Comparison of ENCODE assay signal across 24 mouse cellular contexts in genomic region chr6:113599833-113600232, GRCm38 (mm10). TPM values are rescaled to one million over a fixed set of nuclear protein-coding genes. Genes with fewer than 3 reads are reported as not detected.
A peak's percentile ranks its signal among the peaks of the same experiment; 100 is the strongest.
DNase-seq lines count a peak whose midpoint lies in the region; ATAC-seq and TF ChIP-seq lines count a peak whose summit lies in the region.
"Had no signal": no experiment of that assay in that cellular context is flagged by ENCODE, and none has a peak within 500 bp of the region (broad histone marks: within the 10 kb centered on the region; RNA-seq: fewer than 3 reads in every experiment).

No protein-coding gene starts in this region.

- TF ChIP-seq CTCF in testis, adult 2 months (IDR thresholded peaks at IDR 0.05; ENCODE audit: control insufficient read depth, insufficient read depth, insufficient replicate concordance, low read depth, low read length): no peak

- no peak overlapping the region for H3K4me3 ChIP-seq in forebrain, embryonic 10.5 days
- no peak overlapping the region for H3K4me3 ChIP-seq in forebrain, embryonic 12.5 days (replicated peaks)
- H3K4me3 ChIP-seq in testis, adult 2 months (ENCODE audit: control insufficient read depth, low read depth, low read length): peak overlapping the region; percentile 84
- H3K4me3 ChIP-seq: heart, embryonic 12.5 days; left cerebral cortex, adult 2 months; limb, embryonic 12.5 days; liver, embryonic 15.5 days; megakaryocyte, embryonic 14.5 days; midbrain, embryonic 15.5 days had no signal

- no peak overlapping the region for H3K9ac ChIP-seq in forebrain, embryonic 12.5 days
- H3K9ac ChIP-seq: heart, embryonic 12.5 days; liver, embryonic 15.5 days; midbrain, embryonic 15.5 days had no signal

- H3K4me2 ChIP-seq in forebrain, embryonic 12.5 days: no peak overlapping the region
- H3K4me2 ChIP-seq: heart, embryonic 12.5 days; liver, embryonic 15.5 days; midbrain, embryonic 15.5 days had no signal

- H3K4me1 ChIP-seq in forebrain, embryonic 10.5 days: peaks cover 10% of the 10 kb centered on the region
- peaks cover 8% of the 10 kb centered on the region for H3K4me1 ChIP-seq in forebrain, embryonic 12.5 days
- H3K4me1 ChIP-seq in testis, adult 2 months (ENCODE audit: control insufficient read depth, insufficient read depth, low read length): peaks cover 5% of the 10 kb centered on the region
- H3K4me1 ChIP-seq: heart, embryonic 12.5 days; midbrain, embryonic 15.5 days had no signal

- H3K36me3 ChIP-seq in forebrain, embryonic 10.5 days (replicated peaks): peaks cover 21% of the 10 kb centered on the region
- 0 out of 2 replicates have a peak, but pooled peaks cover 2% of the 10 kb centered on the region for H3K36me3 ChIP-seq in forebrain, embryonic 12.5 days (replicated peaks)
- peaks cover 6% of the 10 kb centered on the region for H3K36me3 ChIP-seq in testis, adult 2 months (ENCODE audit: control insufficient read depth, insufficient read depth, low read length)
- H3K36me3 ChIP-seq: midbrain, embryonic 15.5 days had no signal

- no peaks in the 10 kb centered on the region for H3K27me3 ChIP-seq in forebrain, embryonic 10.5 days (ENCODE audit: poor library complexity, severe bottlenecking)
- H3K27me3 ChIP-seq in forebrain, embryonic 12.5 days: no peaks in the 10 kb centered on the region
- no peaks in the 10 kb centered on the region for H3K27me3 ChIP-seq in testis, adult 2 months (ENCODE audit: control insufficient read depth, insufficient read depth, low read length)
- H3K27me3 ChIP-seq: heart, embryonic 12.5 days; limb, embryonic 12.5 days; liver, embryonic 15.5 days; megakaryocyte, embryonic 14.5 days; midbrain, embryonic 15.5 days had no signal

- 0 out of 2 replicates have a peak overlapping the region, but pooled peaks have one; percentile 76 for H3K27ac ChIP-seq in forebrain, embryonic 10.5 days
- H3K27ac ChIP-seq in forebrain, embryonic 12.5 days: no peak overlapping the region
- peak overlapping the region; percentile 83 for H3K27ac ChIP-seq in testis, adult 2 months (ENCODE audit: control insufficient read depth, insufficient read depth, low read depth, low read length)
- H3K27ac ChIP-seq: left cerebral cortex, adult 2 months; limb, embryonic 12.5 days; liver, embryonic 15.5 days; midbrain, embryonic 15.5 days had no signal

- no peak for ATAC-seq in forebrain, embryonic 12.5 days (ENCODE audit: low FRiP score)
- no peak for ATAC-seq in inflammation-experienced regulatory T-cells, adult 6 months
- ATAC-seq: forebrain, embryonic 14.5 days; hindbrain, embryonic 16.5 days; lung, postnatal 0 days; midbrain, embryonic 15.5 days had no signal

- no peak for TF ChIP-seq POLR2A in testis, adult 2 months (IDR thresholded peaks at IDR 0.05; ENCODE audit: control insufficient read depth, low read depth, low read length)

- 81% methylated on average over 5 of the region's 5 CpGs for WGBS in forebrain, embryonic 10.5 days
- 81% methylated on average over 5 of the region's 5 CpGs for WGBS in forebrain, embryonic 12.5 days

- H3K9me3 ChIP-seq in forebrain, embryonic 10.5 days: no peaks in the 10 kb centered on the region
- H3K9me3 ChIP-seq in forebrain, embryonic 12.5 days: no peaks in the 10 kb centered on the region
- H3K9me3 ChIP-seq: heart, embryonic 12.5 days; limb, embryonic 12.5 days; liver, embryonic 15.5 days; megakaryocyte, embryonic 14.5 days; midbrain, embryonic 15.5 days had no signal

- no peak for DNase-seq in forebrain, embryonic 10.5 days (ENCODE audit: extremely low spot score, low spot score)
- peak; percentile 60 for DNase-seq in ovary, adult 18-20 months (ENCODE audit: low spot score)
- DNase-seq in ovary, postnatal 14 days (ENCODE audit: low spot score): no peak
- peak; percentile 87 for DNase-seq in adrenal gland, adult 8-10 months
- DNase-seq in left cerebral cortex, adult 18-20 months (ENCODE audit: low spot score in 2 of 2): no peak
- DNase-seq: cerebellum, adult 9-10 months; kidney, adult 11 months; right cerebral cortex, postnatal 14 days; thymus, adult 2 months had no signal

RNA-seq across cellular contexts. Expression of gene Fancd2os, which starts 0.7 kb away (rescaled TPM):
- polyA plus RNA-seq in forebrain, embryonic 10.5 days (2016; fragmentation: Nextera tagmentation; extraction: Ambion mirVana): not detected in 2 replicates
- polyA plus RNA-seq in forebrain, embryonic 12.5 days (2016; fragmentation: Nextera tagmentation; extraction: Ambion mirVana): 0.28 and 0.35 TPM in 2 replicates
- total RNA-seq in adrenal gland, adult 8-10 months (2022): under 1 TPM in 1 of 4 experiments, not detected in 3; 0.35 TPM
- polyA plus RNA-seq in testis, adult 2 months (2012; rRNA removed): 23.8 and 29.9 TPM in 2 replicates
- not detected for total RNA-seq in left cerebral cortex, adult 18-20 months (2021)
- polyA plus RNA-seq in inflammation-experienced regulatory T-cells, adult 6 months (2017; shearing (Covaris generic)): not detected
- total RNA-seq: granulocyte monocyte progenitor cell, adult 5-6 weeks; heart, postnatal 25 days; left cerebral cortex, adult 2 months had no signal
- polyA plus RNA-seq: forebrain, embryonic 14.5 days; heart, embryonic 12.5 days; limb, embryonic 12.5 days; liver, embryonic 15.5 days; lung, postnatal 0 days; thymus, adult 2 months; urinary bladder, adult 2 months had no signal

RNA-seq across cellular contexts. Expression of gene Brk1, which starts 4.7 kb away (rescaled TPM):
- 200 and 203 TPM in 2 replicates for polyA plus RNA-seq in forebrain, embryonic 10.5 days (2016; fragmentation: Nextera tagmentation; extraction: Ambion mirVana)
- 189 and 194 TPM in 2 replicates for polyA plus RNA-seq in forebrain, embryonic 12.5 days (2016; fragmentation: Nextera tagmentation; extraction: Ambion mirVana)
- 100 to 1,000 TPM; 180 to 239 (median 200) TPM for total RNA-seq in adrenal gland, adult 8-10 months (2022)
- polyA plus RNA-seq in testis, adult 2 months (2012; rRNA removed): 60.9 and 70.2 TPM in 2 replicates
- total RNA-seq in left cerebral cortex, adult 18-20 months (2021): 100 to 1,000 TPM; 210 to 217 TPM
- 100 to 1,000 TPM; 274 to 315 (median 285) TPM for polyA plus RNA-seq in inflammation-experienced regulatory T-cells, adult 6 months (2017; shearing (Covaris generic))

RNA-seq across cellular contexts. Expression of gene Vhl, which starts 23.9 kb away (rescaled TPM):
- polyA plus RNA-seq in forebrain, embryonic 10.5 days (2016; fragmentation: Nextera tagmentation; extraction: Ambion mirVana): 41.4 and 42.4 TPM in 2 replicates
- polyA plus RNA-seq in forebrain, embryonic 12.5 days (2016; fragmentation: Nextera tagmentation; extraction: Ambion mirVana): 54.9 and 61.8 TPM in 2 replicates
- total RNA-seq in adrenal gland, adult 8-10 months (2022): 10 to 100 TPM; 29.5 to 34.0 (median 32.1) TPM
- 222 and 254 TPM in 2 replicates for polyA plus RNA-seq in testis, adult 2 months (2012; rRNA removed)
- 10 to 100 TPM; 35.3 to 46.6 TPM for total RNA-seq in left cerebral cortex, adult 18-20 months (2021)
- polyA plus RNA-seq in inflammation-experienced regulatory T-cells, adult 6 months (2017; shearing (Covaris generic)): 10 to 100 TPM in 2 of 3 experiments, 1 to 10 TPM in 1; 9.9 to 12.3 (median 12.0) TPM

RNA-seq across cellular contexts. Expression of gene Irak2, which starts 38.4 kb away (rescaled TPM):
- polyA plus RNA-seq in forebrain, embryonic 10.5 days (2016; fragmentation: Nextera tagmentation; extraction: Ambion mirVana): 3.8 and 3.9 TPM in 2 replicates
- polyA plus RNA-seq in forebrain, embryonic 12.5 days (2016; fragmentation: Nextera tagmentation; extraction: Ambion mirVana): 0.63 and 1.6 TPM in 2 replicates
- 10 to 100 TPM; 11.8 to 38.3 (median 22.4) TPM for total RNA-seq in adrenal gland, adult 8-10 months (2022)
- polyA plus RNA-seq in testis, adult 2 months (2012; rRNA removed): 2.4 and 3.3 TPM in 2 replicates
- 10 to 100 TPM; 23.5 to 25.4 TPM for total RNA-seq in left cerebral cortex, adult 18-20 months (2021)
- 10 to 100 TPM; 18.1 to 35.7 (median 21.5) TPM for polyA plus RNA-seq in inflammation-experienced regulatory T-cells, adult 6 months (2017; shearing (Covaris generic))

Comparison
In these comparisons a context has a peak if more than half of its experiments do, and no peak if none do; other contexts are left out.
1. DNase-seq: peak in ovary, adult 18-20 months (single experiment) and adrenal gland, adult 8-10 months (single experiment); none in forebrain, embryonic 10.5 days (single experiment), ovary, postnatal 14 days (single experiment) and left cerebral cortex, adult 18-20 months (0 of 2).
2. RNA of gene Fancd2os, which starts 0.7 kb away (polyA plus RNA-seq): 23.8 to 29.9 TPM in testis, adult 2 months; 0.28 to 0.35 TPM in forebrain, embryonic 12.5 days, not detected in inflammation-experienced regulatory T-cells, adult 6 months and not detected in forebrain, embryonic 10.5 days; every median in the first group is over 10 times any median in the second.